Mouse (Mus musculus): ENCODE data around the gene Ccdc12. TPM values are rescaled to one million over a fixed set of nuclear protein-coding genes. Genes with fewer than 3 reads are reported as not detected.

The Ccdc12 gene
- polyA plus RNA-seq, 1 experiment, result 103 TPM

- H3K27ac ChIP-seq (ENCODE audit: insufficient read depth, low read length), result no peak overlapping the region
- TF ChIP-seq POLR2A (IDR thresholded peaks at IDR 0.05; ENCODE audit: extremely low read depth, insufficient read depth, low read length), result no peak
- no peak for TF ChIP-seq CTCF (IDR thresholded peaks at IDR 0.05; ENCODE audit: extremely low read depth, insufficient read depth, low read length)
- H3K4me3 ChIP-seq (ENCODE audit: insufficient read depth, low read length), result no peak overlapping the region
- peaks cover 25% of the 10 kb centered on the region for H3K4me1 ChIP-seq (ENCODE audit: control insufficient read depth, insufficient read depth, low read length)
Measured at GRCm38 (mm10) chr9:110683574-110684099, 27.3 kb downstream of the Ccdc12 start.

- H3K27ac ChIP-seq (ENCODE audit: insufficient read depth, low read length), result 0 out of 2 replicates have a peak overlapping the region, but pooled peaks have one; percentile 6
- peaks cover 25% of the 10 kb centered on the region for H3K4me1 ChIP-seq (ENCODE audit: control insufficient read depth, insufficient read depth, low read length)
- TF ChIP-seq POLR2A (IDR thresholded peaks at IDR 0.05; ENCODE audit: extremely low read depth, insufficient read depth, low read length) (no peak), CTCF (IDR thresholded peaks at IDR 0.05; ENCODE audit: extremely low read depth, insufficient read depth, low read length) (no peak)
- no peak overlapping the region for H3K4me3 ChIP-seq (ENCODE audit: insufficient read depth, low read length)
Measured at GRCm38 (mm10) chr9:110684100-110684831, 28.0 kb downstream of the Ccdc12 start.

GRCm38 (mm10) chr9:110685187-110685586 lies 28.9 kb downstream of the Ccdc12 start:
- no peak overlapping the region for H3K27ac ChIP-seq (ENCODE audit: insufficient read depth, low read length)
- H3K4me1 ChIP-seq (ENCODE audit: control insufficient read depth, insufficient read depth, low read length), result peaks cover 25% of the 10 kb centered on the region
- TF ChIP-seq CTCF (IDR thresholded peaks at IDR 0.05; ENCODE audit: extremely low read depth, insufficient read depth, low read length) (no peak), POLR2A (IDR thresholded peaks at IDR 0.05; ENCODE audit: extremely low read depth, insufficient read depth, low read length) (no peak)
- H3K4me3 ChIP-seq (ENCODE audit: insufficient read depth, low read length), result no peak overlapping the region

GRCm38 (mm10) chr9:110685591-110685990 lies 29.3 kb downstream of the Ccdc12 start:
- H3K4me1 ChIP-seq (ENCODE audit: control insufficient read depth, insufficient read depth, low read length), result peaks cover 25% of the 10 kb centered on the region
- TF ChIP-seq CTCF (IDR thresholded peaks at IDR 0.05; ENCODE audit: extremely low read depth, insufficient read depth, low read length) (no peak), POLR2A (IDR thresholded peaks at IDR 0.05; ENCODE audit: extremely low read depth, insufficient read depth, low read length) (no peak)
- no peak overlapping the region for H3K4me3 ChIP-seq (ENCODE audit: insufficient read depth, low read length)
- no peak overlapping the region for H3K27ac ChIP-seq (ENCODE audit: insufficient read depth, low read length)

- H3K4me3 ChIP-seq (ENCODE audit: insufficient read depth, low read length), result no peak overlapping the region
- TF ChIP-seq POLR2A (IDR thresholded peaks at IDR 0.05; ENCODE audit: extremely low read depth, insufficient read depth, low read length) (no peak), CTCF (IDR thresholded peaks at IDR 0.05; ENCODE audit: extremely low read depth, insufficient read depth, low read length) (no peak)
- H3K4me1 ChIP-seq (ENCODE audit: control insufficient read depth, insufficient read depth, low read length), result peaks cover 20% of the 10 kb centered on the region
- H3K27ac ChIP-seq (ENCODE audit: insufficient read depth, low read length), result no peak overlapping the region
Measured at GRCm38 (mm10) chr9:110686472-110686871, 30.2 kb downstream of the Ccdc12 start.

- H3K4me1 ChIP-seq (ENCODE audit: control insufficient read depth, insufficient read depth, low read length), result peaks cover 18% of the 10 kb centered on the region
- TF ChIP-seq POLR2A (IDR thresholded peaks at IDR 0.05; ENCODE audit: extremely low read depth, insufficient read depth, low read length) (no peak), CTCF (IDR thresholded peaks at IDR 0.05; ENCODE audit: extremely low read depth, insufficient read depth, low read length) (no peak)
- no peak overlapping the region for H3K4me3 ChIP-seq (ENCODE audit: insufficient read depth, low read length)
- no peak overlapping the region for H3K27ac ChIP-seq (ENCODE audit: insufficient read depth, low read length)
Measured at GRCm38 (mm10) chr9:110687061-110687460, 30.8 kb downstream of the Ccdc12 start.

GRCm38 (mm10) chr9:110687846-110688245 lies 31.5 kb downstream of the Ccdc12 start:
- H3K4me1 ChIP-seq (ENCODE audit: control insufficient read depth, insufficient read depth, low read length), result peaks cover 15% of the 10 kb centered on the region
- H3K4me3 ChIP-seq (ENCODE audit: insufficient read depth, low read length), result no peak overlapping the region
- no peak overlapping the region for H3K27ac ChIP-seq (ENCODE audit: insufficient read depth, low read length)
- TF ChIP-seq CTCF (IDR thresholded peaks at IDR 0.05; ENCODE audit: extremely low read depth, insufficient read depth, low read length) (no peak), POLR2A (IDR thresholded peaks at IDR 0.05; ENCODE audit: extremely low read depth, insufficient read depth, low read length) (no peak)

- TF ChIP-seq POLR2A (IDR thresholded peaks at IDR 0.05; ENCODE audit: extremely low read depth, insufficient read depth, low read length) (no peak), CTCF (IDR thresholded peaks at IDR 0.05; ENCODE audit: extremely low read depth, insufficient read depth, low read length) (no peak)
- peaks cover 6% of the 10 kb centered on the region for H3K4me1 ChIP-seq (ENCODE audit: control insufficient read depth, insufficient read depth, low read length)
- no peak overlapping the region for H3K4me3 ChIP-seq (ENCODE audit: insufficient read depth, low read length)
- no peak overlapping the region for H3K27ac ChIP-seq (ENCODE audit: insufficient read depth, low read length)
Measured at GRCm38 (mm10) chr9:110689261-110689779, 33.0 kb downstream of the Ccdc12 start.

GRCm38 (mm10) chr9:110695165-110695755 lies 39.0 kb downstream of the Ccdc12 start:
- TF ChIP-seq POLR2A (IDR thresholded peaks at IDR 0.05; ENCODE audit: extremely low read depth, insufficient read depth, low read length) (no peak), CTCF (IDR thresholded peaks at IDR 0.05; ENCODE audit: extremely low read depth, insufficient read depth, low read length) (no peak)
- Histone ChIP-seq H3K4me3 (ENCODE audit: insufficient read depth, low read length) (no peak overlapping the region), H3K4me1 (ENCODE audit: control insufficient read depth, insufficient read depth, low read length) (no peaks in the 10 kb centered on the region), H3K27ac (ENCODE audit: insufficient read depth, low read length) (no peak overlapping the region)

Data from cortical plate, adult 2 months (tissue).